Mouse (Mus musculus) olfactory bulb, adult 2 months (tissue): ENCODE measurements around the gene Ebi3.

Experiments used
- CTCF ChIP-seq: fragments of 200-500 bp; IDR thresholded peaks from 2 replicates; pipeline ENCODE4 v1.5.1; 2012; ENCODE audit warnings: low read depth, mild to moderate bottlenecking, low read length, moderate library complexity; ENCODE audit not compliant: insufficient read depth
- POLR2A ChIP-seq: fragments of 200-500 bp; IDR thresholded peaks from 2 replicates; pipeline ENCODE4 v1.6.1; 2012; ENCODE audit warnings: mild to moderate bottlenecking, low read depth, low read length, moderate library complexity; ENCODE audit not compliant: insufficient read depth

DNA sequence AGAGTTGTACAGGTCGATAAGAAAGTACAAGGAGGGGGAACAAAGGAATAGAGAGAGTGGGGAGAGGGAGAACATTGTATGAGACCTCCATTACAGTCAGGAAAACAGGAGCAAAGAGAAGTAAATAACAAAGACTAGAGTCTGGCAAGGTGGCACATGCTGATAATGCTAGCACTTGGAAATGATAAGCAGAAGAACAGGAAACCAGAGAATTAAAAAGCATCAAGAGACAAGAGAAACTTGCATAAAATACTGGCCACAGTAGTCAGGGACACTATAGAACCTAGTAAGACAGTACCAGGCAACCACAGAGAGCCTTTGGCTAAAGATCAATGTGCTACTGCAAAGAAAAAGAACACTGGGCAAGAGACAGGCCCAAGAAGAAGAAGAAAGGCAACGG lies 19.8 kb upstream of the Ebi3 start:
- TF ChIP-seq POLR2A (no peak), CTCF (no peak)
